Mouse (Mus musculus): ENCODE results near the gene Mmp11. TPM values are rescaled to one million over a fixed set of nuclear protein-coding genes. Genes with fewer than 3 reads are reported as not detected.

Gene Mmp11
- 18.7 and 22.4 TPM in 2 replicates for polyA plus RNA-seq (2012; rRNA removed)

DNA sequence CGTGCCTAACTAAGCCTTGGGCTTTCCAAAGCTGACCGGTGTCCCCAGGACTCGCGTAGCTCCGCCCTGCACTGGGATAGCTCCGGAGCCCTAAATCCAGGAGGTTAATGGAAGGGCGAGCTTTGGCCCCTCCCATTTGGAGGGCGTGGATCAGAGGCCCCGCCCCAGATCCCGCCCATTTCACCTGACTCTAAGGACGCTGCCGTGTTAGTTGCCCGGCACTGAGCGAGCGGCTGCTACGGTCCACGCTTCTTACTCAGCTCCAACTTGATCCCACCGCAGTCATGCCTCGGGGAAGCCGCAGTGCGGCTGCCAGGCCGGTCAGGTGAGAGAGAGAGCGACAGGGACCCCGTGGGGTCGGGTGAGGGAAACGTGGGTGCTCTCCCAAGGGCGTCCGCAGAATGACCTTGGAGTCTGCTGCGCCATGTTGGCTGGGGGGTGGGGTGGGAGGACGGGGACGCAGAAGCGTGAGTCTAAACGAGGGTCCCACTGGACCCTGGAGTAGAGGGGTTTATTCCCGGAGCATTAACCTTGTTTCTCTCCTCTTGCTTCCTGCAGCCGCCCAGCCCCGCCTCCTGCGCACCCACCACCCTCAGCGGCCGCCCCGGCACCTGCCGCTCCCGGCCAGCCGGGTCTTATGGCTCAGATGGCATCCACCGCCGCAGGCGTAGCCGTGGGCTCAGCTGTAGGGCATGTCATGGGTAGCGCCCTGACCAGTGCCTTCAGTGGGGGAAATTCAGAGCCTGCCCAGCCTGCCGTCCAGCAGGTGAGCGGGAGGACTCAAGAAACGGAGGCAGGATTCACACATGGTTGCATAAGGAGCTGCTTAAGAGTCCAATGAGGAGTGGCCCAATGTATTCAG is at the start of gene Mmp11:
Gene Mmp11 (minus strand): TSS at position 817 of the 862 bp plus-strand sequence.

DNA sequence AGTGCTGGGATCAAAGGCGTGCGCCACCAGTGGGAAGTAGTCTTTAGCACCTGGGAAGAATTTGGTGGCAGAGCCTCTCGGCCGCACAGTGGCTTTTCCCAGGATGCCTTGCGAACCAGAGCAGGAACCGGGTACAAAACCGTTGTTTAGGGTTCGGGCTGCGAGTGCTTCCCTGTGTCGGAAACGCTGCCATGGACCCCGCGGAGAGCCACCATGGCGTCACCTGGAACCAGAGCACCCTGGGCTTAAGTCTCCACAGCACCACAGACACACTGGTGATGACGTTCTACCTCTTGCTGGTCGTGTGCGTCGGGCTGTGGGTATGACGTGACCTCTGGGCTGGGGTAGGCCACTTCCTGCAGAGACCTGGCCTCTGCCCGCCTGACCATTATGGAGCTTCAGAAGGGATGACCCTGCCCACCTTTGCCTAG is 18.1 kb upstream of the Mmp11 start, which contains the start of gene Gm5134:
Gene Gm5134 (plus strand): TSS at position 134 of the 431 bp plus-strand sequence.

DNA sequence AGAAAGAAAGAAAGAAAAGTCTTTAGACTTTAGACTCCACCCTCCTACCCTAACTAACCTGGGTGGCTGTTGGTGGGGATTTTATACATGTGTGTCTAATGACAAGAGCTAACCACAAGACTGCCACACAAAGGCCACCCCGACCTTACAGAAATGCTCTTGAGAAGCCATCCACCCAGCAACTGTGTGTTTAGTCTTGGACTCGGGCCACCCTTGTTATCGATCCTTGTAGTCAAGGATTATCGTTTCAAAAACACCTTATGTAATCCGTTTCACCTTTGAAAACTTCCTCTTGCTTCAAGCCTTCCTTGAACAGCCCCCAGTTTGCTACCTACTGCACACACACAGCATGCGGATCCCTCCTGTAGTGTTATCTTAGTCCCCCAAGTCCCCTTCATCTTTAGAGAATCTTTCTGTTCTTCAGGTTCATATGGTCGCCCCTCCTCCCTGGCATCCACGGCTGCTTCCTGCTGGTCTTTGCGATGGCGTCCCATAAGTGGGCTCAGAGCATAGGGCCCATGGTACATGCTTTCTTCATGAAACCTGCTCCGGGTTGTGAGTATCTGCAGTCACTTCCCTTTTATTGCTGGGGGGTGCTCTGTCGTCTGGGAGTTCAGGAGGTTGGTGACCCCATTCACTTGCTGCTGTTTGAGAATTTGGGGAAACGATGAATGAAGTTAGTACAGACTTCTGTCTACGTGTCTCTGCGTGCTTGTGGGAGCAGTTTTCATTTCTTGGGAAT is 6.6 kb upstream of the Mmp11 start, which contains the start of gene Vpreb3:
Gene Vpreb3 (plus strand): TSS at position 322 of the 742 bp plus-strand sequence.

DNA sequence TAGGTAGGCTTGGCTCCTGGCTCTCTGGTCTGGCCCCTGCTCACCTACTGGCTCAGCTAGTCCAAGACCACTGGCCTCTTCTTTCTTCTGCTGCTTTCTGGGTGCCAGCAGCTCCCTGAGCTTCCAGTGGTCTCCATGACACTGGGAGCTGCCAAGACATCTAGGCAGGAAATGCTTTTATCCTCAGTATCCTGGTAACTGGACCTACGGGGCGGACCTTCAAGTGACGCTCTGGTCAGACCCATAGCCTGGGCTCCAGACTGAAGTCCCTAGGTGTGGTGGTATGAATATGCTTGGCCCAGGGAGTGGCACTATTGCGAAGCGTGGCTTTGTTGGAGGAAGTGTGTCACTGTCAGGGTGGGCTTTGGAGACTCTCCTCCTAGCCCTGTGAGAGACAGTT is 4.2 kb upstream of the Mmp11 start, which contains the start of gene Gm867:
Gene Gm867 (minus strand): TSS at position 153 of the 400 bp plus-strand sequence.

DNA sequence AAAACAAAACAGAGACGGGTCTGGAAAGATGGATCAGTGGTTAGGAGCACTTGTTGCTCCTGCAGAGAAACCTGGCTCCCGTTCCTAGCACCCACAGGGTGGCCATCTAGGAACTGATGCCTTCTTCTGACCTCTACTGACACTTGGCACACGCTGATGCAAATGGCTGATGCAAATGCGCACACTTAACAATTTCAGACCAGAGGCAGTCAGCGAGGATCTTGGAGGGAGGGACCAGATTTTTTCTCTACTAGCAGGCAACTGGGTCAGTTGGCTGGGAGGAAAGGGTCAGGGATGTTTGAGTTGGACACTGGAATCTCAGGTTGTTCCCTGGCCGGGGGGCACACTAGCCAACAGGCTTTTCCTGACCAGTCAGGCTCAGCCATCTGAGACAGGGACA is 3.4 kb downstream of the Mmp11 start, which contains the start of gene Chchd10:
Gene Chchd10 (plus strand): TSS at position 240 of the 400 bp plus-strand sequence.

DNA sequence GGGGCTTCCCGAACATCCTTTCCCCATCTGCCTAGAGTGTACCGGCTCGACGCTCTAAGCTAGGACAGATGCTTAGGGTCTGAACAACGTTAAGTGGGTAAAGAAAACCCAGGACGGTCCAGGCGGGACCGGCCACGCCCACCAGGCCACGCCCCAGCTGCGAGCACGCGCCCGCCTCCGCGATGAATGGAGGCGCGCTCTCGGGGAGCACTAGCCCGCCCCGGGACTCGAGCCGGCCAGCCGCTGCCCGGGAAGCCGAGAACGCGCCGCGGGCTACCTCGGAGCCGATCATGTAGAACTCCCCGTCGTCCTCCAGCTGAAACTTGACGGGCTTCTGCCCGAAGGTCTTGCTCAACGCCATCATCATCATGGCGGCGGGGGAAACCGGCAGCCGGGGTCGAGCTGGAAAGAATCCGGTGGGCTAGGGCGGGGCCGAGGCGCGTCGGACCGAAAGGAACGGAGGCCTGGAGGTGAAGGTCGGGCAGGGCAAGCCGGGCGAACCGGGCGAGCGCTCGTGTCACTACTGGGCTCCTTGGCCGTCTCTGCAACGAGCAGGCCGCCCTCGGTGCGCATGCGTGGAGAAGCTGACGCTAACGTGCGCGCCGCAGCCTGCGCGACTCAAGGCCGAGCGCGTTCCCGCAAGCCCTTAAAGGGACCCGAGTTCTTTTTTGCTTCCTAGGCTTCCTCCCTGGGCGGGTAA is 15.1 kb downstream of the Mmp11 start, which contains the start of gene Smarcb1:
Gene Smarcb1 (minus strand): TSS at position 592 of the 700 bp plus-strand sequence.

DNA sequence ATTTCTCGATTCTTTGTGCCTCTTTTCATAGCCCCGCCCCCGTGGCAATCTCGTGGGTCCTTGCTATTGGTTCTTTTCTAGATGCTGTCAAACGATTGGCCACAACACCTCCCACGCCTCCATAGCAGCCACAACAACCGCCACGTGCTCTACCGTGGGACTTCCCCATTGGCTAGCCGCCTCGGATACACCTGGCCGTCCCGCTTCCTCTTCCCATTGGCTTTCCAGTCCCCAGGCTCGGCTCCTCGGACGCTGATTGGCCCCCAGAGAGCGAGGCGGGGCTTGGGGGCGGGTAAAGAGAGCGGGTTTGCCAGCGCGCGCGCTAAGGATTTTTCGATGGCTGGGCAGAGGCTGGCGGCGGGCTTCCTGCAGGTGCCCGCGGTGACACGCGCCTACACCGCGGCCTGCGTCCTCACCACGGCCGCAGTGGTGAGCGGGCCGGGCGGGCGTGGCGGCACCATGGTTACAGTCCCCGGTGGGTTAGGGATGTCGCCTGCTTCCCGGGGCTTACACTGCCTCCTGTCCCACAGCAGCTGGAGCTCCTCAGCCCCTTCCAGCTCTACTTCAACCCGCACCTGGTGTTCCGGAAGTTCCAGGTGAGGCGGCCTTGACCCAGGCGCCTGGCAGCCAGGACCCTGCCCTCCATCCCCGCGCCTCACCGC is 43.1 kb downstream of the Mmp11 start, which contains the start of gene Derl3:
Gene Derl3 (plus strand): TSS at position 325 of the 662 bp plus-strand sequence.

Other genes with a start within 250 kb of the Mmp11 start
- gene Cabin1, start 172.2 kb downstream of the Mmp11 start, polyA plus RNA-seq (2012; rRNA removed), result 35.2 and 40.9 TPM in 2 replicates
- 91.9 and 107 TPM in 2 replicates for gene Ddt, start 163.1 kb downstream of the Mmp11 start, polyA plus RNA-seq (2012; rRNA removed)
- gene Gm20441, start 155.5 kb downstream of the Mmp11 start, polyA plus RNA-seq (2012; rRNA removed), result 0.49 TPM in 1 of 2 replicates, not detected in the other
- gene Gstt3, start 155.1 kb downstream of the Mmp11 start, polyA plus RNA-seq (2012; rRNA removed), result 79.4 and 82.9 TPM in 2 replicates
- 91.1 and 94.9 TPM in 2 replicates for gene Gstt1, start 137.9 kb downstream of the Mmp11 start, polyA plus RNA-seq (2012; rRNA removed)
- gene Gstt4, start 114.0 kb downstream of the Mmp11 start, polyA plus RNA-seq (2012; rRNA removed), result 0.13 TPM in 1 of 2 replicates, not detected in the other
- gene Gstt2, start 99.1 kb downstream of the Mmp11 start, polyA plus RNA-seq (2012; rRNA removed), result 202 and 342 TPM in 2 replicates
- 757 and 966 TPM in 2 replicates for gene Mif, start 76.3 kb downstream of the Mmp11 start, polyA plus RNA-seq (2012; rRNA removed)
- gene Derl3, start 43.1 kb downstream of the Mmp11 start, polyA plus RNA-seq (2012; rRNA removed), result 42.2 and 68.7 TPM in 2 replicates
- 37.4 and 43.5 TPM in 2 replicates for gene Smarcb1, start 14.9 kb downstream of the Mmp11 start, polyA plus RNA-seq (2012; rRNA removed)
- 907 and 1,047 TPM in 2 replicates for gene Chchd10, start 3.4 kb downstream of the Mmp11 start, polyA plus RNA-seq (2012; rRNA removed)
- gene Gm867, start 4.2 kb upstream of the Mmp11 start, polyA plus RNA-seq (2012; rRNA removed), result not detected in 2 replicates
- 8.1 and 9.0 TPM in 2 replicates for gene Vpreb3, start 6.6 kb upstream of the Mmp11 start, polyA plus RNA-seq (2012; rRNA removed)
- gene Gm5134, start 18.0 kb upstream of the Mmp11 start, polyA plus RNA-seq (2012; rRNA removed), result 0.12 and 0.13 TPM in 2 replicates
- 5.3 and 5.5 TPM in 2 replicates for gene Zfp280b, start 96.2 kb upstream of the Mmp11 start, polyA plus RNA-seq (2012; rRNA removed)
- not detected in 2 replicates for gene Slc5a4b, start 174.5 kb upstream of the Mmp11 start, polyA plus RNA-seq (2012; rRNA removed)
- gene Slc5a4a, start 211.0 kb upstream of the Mmp11 start, polyA plus RNA-seq (2012; rRNA removed), result not detected in 2 replicates

Data from colon, adult 2 months (tissue).